Mouse (Mus musculus): ENCODE measurements around the gene Eef2k. TPM values are rescaled to one million over a fixed set of nuclear protein-coding genes. Genes with fewer than 3 reads are reported as not detected.
"Not testable (repeated sequence)": the region's sequence is repeated elsewhere in the genome, so short reads cannot be mapped to it uniquely, and the experiment has no call there.

The Eef2k gene
- polyA plus RNA-seq, 1 experiment from 2014 or later: 34.3 TPM

DNA sequence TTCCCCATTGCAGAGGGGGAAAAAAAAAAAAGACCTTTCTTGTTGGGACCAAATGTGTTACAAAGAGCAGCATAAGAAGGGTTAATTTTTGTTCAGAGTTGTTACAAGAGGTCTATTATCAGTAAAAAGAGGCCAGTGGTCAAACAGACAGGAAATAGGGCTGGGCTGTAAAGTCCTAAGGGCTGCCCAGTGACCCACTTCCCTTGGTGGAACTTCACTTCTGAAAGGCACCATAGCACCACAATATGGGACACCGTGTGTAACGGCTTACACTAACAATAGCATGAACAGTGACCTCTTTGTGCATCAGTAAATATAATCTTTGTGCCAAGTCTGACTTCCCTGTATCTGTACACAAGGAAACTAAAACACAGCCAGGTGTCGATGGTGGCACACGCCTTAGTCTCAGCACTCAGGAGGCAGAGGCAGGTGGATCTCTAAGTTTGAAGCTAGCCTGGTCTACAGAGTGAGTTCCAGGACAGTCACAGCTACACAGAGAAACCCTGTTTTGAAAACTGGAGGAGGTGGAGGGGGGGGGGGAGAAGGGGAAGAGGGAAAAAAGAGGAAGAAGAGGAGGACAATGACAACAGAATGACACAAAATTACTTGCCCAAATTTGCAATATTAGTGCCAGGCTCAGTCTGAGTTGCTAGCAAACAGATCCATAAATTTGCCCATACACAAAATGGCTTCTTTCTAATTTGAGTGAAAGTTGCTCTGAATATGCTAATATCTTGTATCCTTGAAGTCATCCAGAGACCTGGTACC, 41.1 kb downstream of the Eef2k start:
- Histone ChIP-seq H3K27ac (replicated peaks) (no peak overlapping the region), H3K9me3 (no peaks in the 10 kb centered on the region), H3K36me3 (peaks cover 64% of the 10 kb centered on the region), H3K9ac (no peak overlapping the region), H3K4me3 (no peak overlapping the region), H3K4me1 (replicated peaks) (no peaks in the 10 kb centered on the region), H3K4me2 (no peak overlapping the region), H3K27me3 (no peaks in the 10 kb centered on the region)
- no peak for ATAC-seq (ENCODE audit: low FRiP score, low read depth)
- WGBS: 88% methylated on average over 4 of the region's 4 CpGs

GRCm38 (mm10) chr7:120884746-120885145, 42.1 kb downstream of the Eef2k start:
- Histone ChIP-seq H3K9ac (no peak overlapping the region), H3K4me3 (no peak overlapping the region), H3K9me3 (no peaks in the 10 kb centered on the region), H3K4me2 (no peak overlapping the region), H3K27me3 (no peaks in the 10 kb centered on the region), H3K27ac (replicated peaks) (no peak overlapping the region), H3K4me1 (replicated peaks) (no peaks in the 10 kb centered on the region), H3K36me3 (peaks cover 68% of the 10 kb centered on the region)
- ATAC-seq (ENCODE audit: low FRiP score, low read depth): no peak
- 95% methylated on average over 4 of the region's 4 CpGs for WGBS

- H3K27ac ChIP-seq (replicated peaks): no peak overlapping the region
- whole genome bisulfite sequencing: 81% methylated on average over 5 of the region's 5 CpGs
- ATAC-seq (ENCODE audit: low FRiP score, low read depth): no peak
- H3K9ac ChIP-seq: no peak overlapping the region
- no peaks in the 10 kb centered on the region for H3K4me1 ChIP-seq (replicated peaks)
- no peak overlapping the region for H3K4me2 ChIP-seq
- no peak overlapping the region for H3K4me3 ChIP-seq
- peaks cover 41% of the 10 kb centered on the region for H3K36me3 ChIP-seq
- no peaks in the 10 kb centered on the region for H3K27me3 ChIP-seq
- H3K9me3 ChIP-seq: no peaks in the 10 kb centered on the region
Measured at GRCm38 (mm10) chr7:120893123-120893522, 50.5 kb downstream of the Eef2k start.

DNA sequence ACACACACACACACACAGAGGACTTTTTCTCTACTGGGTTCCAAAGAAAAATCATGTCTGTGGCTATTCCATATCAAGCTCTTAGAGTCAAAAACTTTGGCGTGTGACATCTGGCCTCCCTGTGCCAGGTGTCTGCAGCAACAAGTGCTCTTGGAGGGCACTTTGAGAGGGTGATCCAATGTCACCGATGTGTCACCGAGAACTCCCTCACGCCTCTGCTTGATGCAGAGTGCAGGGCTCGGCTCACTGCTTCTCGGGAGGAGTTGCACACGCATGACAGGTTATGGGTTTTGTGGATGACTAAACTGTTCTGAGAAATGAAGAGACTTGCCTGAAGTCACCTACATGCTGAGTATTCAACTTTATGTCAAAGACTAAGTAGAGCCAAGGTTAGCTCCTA, 54.4 kb downstream of the Eef2k start:
- Histone ChIP-seq H3K27ac (replicated peaks) (no peak overlapping the region), H3K9me3 (no peaks in the 10 kb centered on the region), H3K4me3 (no peak overlapping the region), H3K4me1 (replicated peaks) (no peaks in the 10 kb centered on the region; the same call in 1 of the 2 replicates), H3K36me3 (peaks cover 45% of the 10 kb centered on the region), H3K4me2 (no peak overlapping the region), H3K9ac (no peak overlapping the region), H3K27me3 (no peaks in the 10 kb centered on the region)
- 95% methylated on average over 7 of the region's 7 CpGs for WGBS
- no peak for ATAC-seq (ENCODE audit: low FRiP score, low read depth)

GRCm38 (mm10) chr7:120897711-120898335, 55.2 kb downstream of the Eef2k start:
- Histone ChIP-seq H3K27ac (replicated peaks) (no peak overlapping the region), H3K4me2 (no peak overlapping the region), H3K9ac (no peak overlapping the region), H3K36me3 (peaks cover 43% of the 10 kb centered on the region), H3K9me3 (no peaks in the 10 kb centered on the region), H3K27me3 (no peaks in the 10 kb centered on the region), H3K4me3 (no peak overlapping the region), H3K4me1 (replicated peaks) (no peaks in the 10 kb centered on the region; the same call in 1 of the 2 replicates)
- 75% methylated on average over 9 of the region's 9 CpGs for WGBS
- peak; percentile 30; the same call in 1 of the 2 replicates for ATAC-seq (ENCODE audit: low FRiP score, low read depth)

- Histone ChIP-seq H3K4me1 (replicated peaks) (no peaks in the 10 kb centered on the region; the same call in 1 of the 2 replicates), H3K4me3 (no peak overlapping the region), H3K9me3 (no peaks in the 10 kb centered on the region), H3K36me3 (peaks cover 42% of the 10 kb centered on the region), H3K27ac (replicated peaks) (no peak overlapping the region), H3K9ac (no peak overlapping the region), H3K4me2 (no peak overlapping the region), H3K27me3 (no peaks in the 10 kb centered on the region)
- 67% methylated on average over 4 of the region's 4 CpGs for WGBS
- no peak for ATAC-seq (ENCODE audit: low FRiP score, low read depth)
Measured at GRCm38 (mm10) chr7:120900191-120900590, 57.6 kb downstream of the Eef2k start.

DNA sequence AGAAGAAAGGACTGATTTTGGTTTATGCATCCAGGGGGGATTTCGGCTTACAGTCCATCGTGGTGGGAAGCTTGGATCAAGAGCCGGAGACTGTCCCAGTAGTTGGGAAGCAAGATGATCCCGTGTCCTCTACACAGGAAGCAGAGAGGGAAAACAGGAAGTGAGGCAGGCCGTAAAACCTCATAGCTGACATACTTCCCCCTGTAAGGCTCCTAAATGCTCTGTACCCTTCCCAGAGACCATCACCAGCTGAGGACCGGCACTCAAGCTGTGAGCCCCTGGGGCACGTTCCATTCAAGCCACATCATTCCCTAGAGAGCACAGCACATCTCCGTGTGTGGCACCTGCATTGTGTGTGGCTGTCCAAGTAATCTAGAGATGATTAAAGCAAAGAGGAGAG, 59.1 kb downstream of the Eef2k start:
- Histone ChIP-seq H3K9me3 (no peaks in the 10 kb centered on the region), H3K4me3 (no peak overlapping the region), H3K4me1 (replicated peaks) (no peaks in the 10 kb centered on the region; the same call in 1 of the 2 replicates), H3K4me2 (no peak overlapping the region), H3K9ac (no peak overlapping the region), H3K27ac (replicated peaks) (no peak overlapping the region), H3K27me3 (no peaks in the 10 kb centered on the region), H3K36me3 (peaks cover 32% of the 10 kb centered on the region)
- no peak for ATAC-seq (ENCODE audit: low FRiP score, low read depth)
- WGBS: 45% methylated on average over 8 of the region's 8 CpGs

- no peaks in the 10 kb centered on the region; the same call in 1 of the 2 replicates for H3K4me1 ChIP-seq (replicated peaks)
- no peak for ATAC-seq (ENCODE audit: low FRiP score, low read depth)
- H3K9ac ChIP-seq: no peak overlapping the region
- H3K4me3 ChIP-seq: no peak overlapping the region
- peaks cover 30% of the 10 kb centered on the region for H3K36me3 ChIP-seq
- H3K9me3 ChIP-seq: no peaks in the 10 kb centered on the region
- no peaks in the 10 kb centered on the region for H3K27me3 ChIP-seq
- 38% methylated on average over 3 of the region's 3 CpGs for WGBS
- no peak overlapping the region for H3K4me2 ChIP-seq
- H3K27ac ChIP-seq (replicated peaks): no peak overlapping the region
Measured at GRCm38 (mm10) chr7:120902931-120903330, 60.3 kb downstream of the Eef2k start.

- H3K27ac ChIP-seq (replicated peaks); H3K4me1 ChIP-seq (replicated peaks); H3K9me3 ChIP-seq; H3K27me3 ChIP-seq; H3K4me3 ChIP-seq; H3K36me3 ChIP-seq; ATAC-seq (ENCODE audit: low FRiP score, low read depth); H3K9ac ChIP-seq; H3K4me2 ChIP-seq: not testable (repeated sequence)
- WGBS: 73% methylated on average over 3 of the region's 3 CpGs
Measured at GRCm38 (mm10) chr7:120910172-120910571, 67.5 kb downstream of the Eef2k start.

DNA sequence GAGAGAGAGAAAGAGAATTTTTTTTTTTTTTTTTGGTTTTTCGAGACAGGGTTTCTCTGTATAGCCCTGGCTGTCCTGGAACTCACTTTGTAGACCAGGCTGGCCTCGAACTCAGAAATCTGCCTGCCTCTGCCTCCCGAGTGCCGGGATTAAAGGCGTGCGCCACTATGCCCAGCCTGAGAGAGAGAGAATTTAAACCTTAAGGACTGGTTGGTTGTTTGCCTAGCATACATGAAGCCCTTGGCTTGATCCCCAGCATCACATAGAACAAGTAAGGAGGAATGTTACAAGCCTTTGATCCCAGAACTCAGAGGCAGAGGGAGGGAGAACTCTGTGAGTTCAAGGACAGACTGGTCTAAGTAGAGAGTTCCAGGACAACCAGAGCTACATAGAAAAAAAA, 68.6 kb downstream of the Eef2k start:
- H3K27ac ChIP-seq (replicated peaks); H3K9ac ChIP-seq; H3K4me1 ChIP-seq (replicated peaks); H3K36me3 ChIP-seq; H3K9me3 ChIP-seq; H3K4me2 ChIP-seq; H3K27me3 ChIP-seq; H3K4me3 ChIP-seq; ATAC-seq (ENCODE audit: low FRiP score, low read depth): not testable (repeated sequence)
- WGBS: 89% methylated on average over 6 of the region's 6 CpGs

DNA sequence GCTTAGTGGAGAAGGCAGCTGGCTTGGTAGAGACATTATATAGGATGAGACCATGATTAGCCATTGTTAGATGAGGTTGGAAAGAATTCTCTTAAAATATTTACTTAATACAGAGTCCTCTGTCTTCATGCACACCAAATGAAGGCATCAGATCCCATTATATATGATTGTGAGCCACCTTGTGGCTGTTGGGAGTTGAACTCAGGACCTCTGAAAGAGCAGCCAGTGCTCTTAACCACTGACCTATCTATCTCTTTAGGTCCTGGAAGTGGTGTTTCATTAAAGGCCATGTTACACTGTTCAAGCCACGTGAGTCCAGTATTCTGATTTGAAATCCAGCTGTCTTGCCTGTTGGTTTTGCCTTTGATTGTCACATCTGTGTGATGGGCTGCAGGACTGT, 70.7 kb downstream of the Eef2k start:
- no peak for ATAC-seq (ENCODE audit: low FRiP score, low read depth)
- Histone ChIP-seq H3K9ac (no peak overlapping the region), H3K4me1 (replicated peaks) (peaks cover 5% of the 10 kb centered on the region; the same call in 1 of the 2 replicates), H3K4me2 (no peak overlapping the region), H3K36me3 (no peaks in the 10 kb centered on the region), H3K27ac (replicated peaks) (no peak overlapping the region), H3K4me3 (no peak overlapping the region), H3K27me3 (no peaks in the 10 kb centered on the region), H3K9me3 (no peaks in the 10 kb centered on the region)
- 52% methylated on average over 1 of the region's 1 CpGs for WGBS

GRCm38 (mm10) chr7:120916262-120916875, 73.7 kb downstream of the Eef2k start:
- Histone ChIP-seq H3K27ac (replicated peaks) (no peak overlapping the region), H3K4me2 (peak overlapping the region; percentile 45; the same call in 1 of the 2 replicates), H3K9ac (no peak overlapping the region), H3K36me3 (no peaks in the 10 kb centered on the region), H3K4me1 (replicated peaks) (peaks cover 26% of the 10 kb centered on the region), H3K27me3 (no peaks in the 10 kb centered on the region), H3K4me3 (no peak overlapping the region), H3K9me3 (no peaks in the 10 kb centered on the region)
- 20% methylated on average over 11 of the region's 11 CpGs for WGBS
- no peak for ATAC-seq (ENCODE audit: low FRiP score, low read depth)
